Mouse (Mus musculus) MEL (cell line): ENCODE measurements around the gene Disp1. TPM values are rescaled to one million over a fixed set of nuclear protein-coding genes. Genes with fewer than 3 reads are reported as not detected.

Experiments used
- DNase-seq: peaks from one replicate; pipeline ENCODE4 v3.0.0; 2011; ENCODE audit warnings: low read depth, low spot score
- H3K27ac ChIP-seq: 2 replicates; pipeline ENCODE4 v1.5.1; 2012; ENCODE audit warnings: low read depth, mild to moderate bottlenecking, control low read depth, low read length, moderate library complexity; ENCODE audit not compliant: control insufficient read depth
- H3K27me3 ChIP-seq, 2 experiments: fragments of 150-350 bp in 1 of 2; sonication (generic) in 1 of 2; 2 replicates each; pipeline ENCODE4 v1.6.1; 2012; ENCODE audit warnings: low read length in 2 of 2, mild to moderate bottlenecking in 2 of 2, improper control_type of control experiment in 1 of 2, moderate library complexity in 1 of 2; ENCODE audit not compliant: insufficient read depth in 2 of 2, control insufficient read depth in 1 of 2
- H3K36me3 ChIP-seq, 2 experiments: 2 replicates each; pipeline ENCODE4 v1.6.1; 2012 to 2014; ENCODE audit warnings: low read length in 2 of 2, improper control_type of control experiment in 1 of 2, inconsistent platforms in 1 of 2, mild to moderate bottlenecking in 1 of 2; ENCODE audit not compliant: insufficient read depth in 2 of 2, control insufficient read depth in 1 of 2
- H3K4me1 ChIP-seq, 2 experiments: fragments of 150-350 bp in 1 of 2; sonication (generic) in 1 of 2; 2 replicates each; pipeline ENCODE4 v1.6.1; 2012; ENCODE audit warnings: low read length in 2 of 2, improper control_type of control experiment in 1 of 2, mild to moderate bottlenecking in 1 of 2; ENCODE audit not compliant: insufficient read depth in 2 of 2, control insufficient read depth in 1 of 2
- H3K4me3 ChIP-seq, 2 experiments: fragments of 150-350 bp in 1 of 2; sonication (generic) in 1 of 2; 2 replicates each; pipeline ENCODE4 v1.5.1; 2012; ENCODE audit warnings: low read depth in 2 of 2, low read length in 2 of 2, mild to moderate bottlenecking in 2 of 2, moderate library complexity in 2 of 2, control low read depth in 1 of 2, improper control_type of control experiment in 1 of 2; ENCODE audit not compliant: control insufficient read depth in 1 of 2, insufficient read depth in 1 of 2
- H3K79me2 ChIP-seq: 2 replicates; pipeline ENCODE4 v1.6.1; 2012; ENCODE audit warnings: mild to moderate bottlenecking, low read length, moderate library complexity; ENCODE audit not compliant: control insufficient read depth, poor library complexity, insufficient read depth
- H3K9ac ChIP-seq: 2 replicates; pipeline ENCODE4 v1.6.1; 2012; ENCODE audit warnings: low read depth, mild to moderate bottlenecking, control low read depth, low read length, moderate library complexity; ENCODE audit not compliant: control insufficient read depth, poor library complexity, severe bottlenecking
- H3K9me3 ChIP-seq: fragments of 150-350 bp; sonication (generic); replicated peaks from 2 replicates; pipeline ENCODE4 v1.6.1; 2012; ENCODE audit warnings: mild to moderate bottlenecking, low read length, improper control_type of control experiment, moderate library complexity; ENCODE audit not compliant: insufficient read depth
- BHLHE40 ChIP-seq: IDR thresholded peaks from 2 replicates; pipeline ENCODE4 v1.6.1; 2012; ENCODE audit warnings: low read depth, mild to moderate bottlenecking, inconsistent platforms, low read length, improper control_type of control experiment, borderline replicate concordance
- CHD1 ChIP-seq: IDR thresholded peaks from 2 replicates; pipeline ENCODE4 v1.6.1; 2012; ENCODE audit warnings: low read depth, mild to moderate bottlenecking, inconsistent platforms, low read length, improper control_type of control experiment
- CHD2 ChIP-seq: IDR thresholded peaks from 2 replicates; pipeline ENCODE4 v1.6.1; 2011; ENCODE audit warnings: low read length, improper control_type of control experiment
- CTCF ChIP-seq, 3 experiments: IDR thresholded peaks in 2 of 3; conservative IDR thresholded peaks in 1 of 3; 2 replicates each; pipeline ENCODE4 v1.5.1; 2011 to 2012; ENCODE audit warnings: low read length in 3 of 3, low read depth in 2 of 3, mild to moderate bottlenecking in 2 of 3, improper control_type of control experiment in 1 of 3, inconsistent platforms in 1 of 3, mixed read lengths in 1 of 3, moderate library complexity in 1 of 3; ENCODE audit not compliant: control insufficient read depth in 1 of 3, insufficient read depth in 1 of 3, poor library complexity in 1 of 3, severe bottlenecking in 1 of 3
- E2F4 ChIP-seq: IDR thresholded peaks from 2 replicates; pipeline ENCODE4 v1.6.1; 2011; ENCODE audit warnings: low read depth, low read length, improper control_type of control experiment, borderline replicate concordance
- HCFC1 ChIP-seq: IDR thresholded peaks from 2 replicates; pipeline ENCODE4 v1.6.1; 2012; ENCODE audit warnings: low read depth, mild to moderate bottlenecking, inconsistent platforms, low read length, improper control_type of control experiment, moderate library complexity
- JUND ChIP-seq: IDR thresholded peaks from 2 replicates; pipeline ENCODE4 v1.6.1; 2011; ENCODE audit warnings: low read depth, mild to moderate bottlenecking, improper control_type of control experiment, low read length
- KAT2A ChIP-seq: conservative IDR thresholded peaks from 2 replicates; pipeline ENCODE4 v1.6.1; 2012; ENCODE audit warnings: low read depth, low read length, improper control_type of control experiment, inconsistent platforms
- MEF2A ChIP-seq: IDR thresholded peaks from 2 replicates; pipeline ENCODE4 v1.6.1; 2014; ENCODE audit warnings: low read depth, mild to moderate bottlenecking, inconsistent platforms, low read length, improper control_type of control experiment; ENCODE audit not compliant: poor library complexity, insufficient replicate concordance, severe bottlenecking; ENCODE audit errors: extremely low read depth
- MXI1 ChIP-seq: IDR thresholded peaks from 2 replicates; pipeline ENCODE4 v1.6.1; 2011; ENCODE audit warnings: mild to moderate bottlenecking, low read depth, low read length, improper control_type of control experiment
- NRF1 ChIP-seq: IDR thresholded peaks from 2 replicates; pipeline ENCODE4 v1.6.1; 2014; ENCODE audit warnings: low read depth, mild to moderate bottlenecking, inconsistent platforms, low read length, improper control_type of control experiment, moderate library complexity; ENCODE audit not compliant: poor library complexity, insufficient read depth, severe bottlenecking
- POLR2A ChIP-seq, 2 experiments: IDR thresholded peaks; 2 replicates each; pipeline ENCODE4 v1.6.1; 2011 to 2012; ENCODE audit warnings: low read length in 2 of 2, mild to moderate bottlenecking in 2 of 2, control low read depth in 1 of 2, improper control_type of control experiment in 1 of 2, low read depth in 1 of 2, moderate library complexity in 1 of 2; ENCODE audit not compliant: control insufficient read depth in 1 of 2, insufficient read depth in 1 of 2, poor library complexity in 1 of 2
- POLR2AphosphoS5 ChIP-seq: IDR thresholded peaks from 2 replicates; pipeline ENCODE4 v1.6.1; 2012; ENCODE audit warnings: low read depth, borderline replicate concordance, mild to moderate bottlenecking, inconsistent platforms, low read length, moderate library complexity, mixed read lengths
- SIN3A ChIP-seq: IDR thresholded peaks from 2 replicates; pipeline ENCODE4 v1.6.1; 2012; ENCODE audit warnings: low read length, improper control_type of control experiment, inconsistent platforms
- SMC3 ChIP-seq: IDR thresholded peaks from 2 replicates; pipeline ENCODE4 v1.6.1; 2011; ENCODE audit warnings: low read depth, low read length, improper control_type of control experiment
- TBP ChIP-seq: IDR thresholded peaks from 2 replicates; pipeline ENCODE4 v1.8.0; 2011; ENCODE audit warnings: low read depth, low read length, improper control_type of control experiment
- TCF12 ChIP-seq: IDR thresholded peaks from 2 replicates; pipeline ENCODE4 v1.6.1; 2014; ENCODE audit warnings: low read depth, mild to moderate bottlenecking, inconsistent platforms, low read length, improper control_type of control experiment, moderate library complexity
- UBTF ChIP-seq: IDR thresholded peaks from 2 replicates; pipeline ENCODE4 v1.6.1; 2012; ENCODE audit warnings: low read depth, mild to moderate bottlenecking, inconsistent platforms, low read length, improper control_type of control experiment, moderate library complexity, borderline replicate concordance; ENCODE audit not compliant: insufficient read depth
- USF1 ChIP-seq: IDR thresholded peaks from 2 replicates; pipeline ENCODE4 v1.6.1; 2014; ENCODE audit warnings: low read depth, mild to moderate bottlenecking, inconsistent platforms, low read length, improper control_type of control experiment, moderate library complexity
- ZKSCAN1 ChIP-seq: IDR thresholded peaks from 2 replicates; pipeline ENCODE4 v1.6.1; 2012; ENCODE audit warnings: low read depth, mild to moderate bottlenecking, inconsistent platforms, low read length, improper control_type of control experiment, moderate library complexity
- polyA plus RNA-seq, 2 experiments: library from polyadenylated mRNA; stranded (reverse) in 1 of 2; unstranded in 1 of 2; fragments of >175 nt in 1 of 2; fragments of >200 nt in 1 of 2; gene quantifications; 2 replicates each; pipeline versions ENCODE4 v1.2.1 to v1.2.4; 2012; ENCODE audit warnings: low replicate concordance in 2 of 2, low read depth in 1 of 2; ENCODE audit not compliant: insufficient read length in 2 of 2, insufficient read depth in 1 of 2, missing spikeins in 1 of 2
- total RNA-seq: library from RNA; depleted of rRNA; stranded (reverse); fragments of 300-350 nt; gene quantifications from 2 replicates; pipeline ENCODE4 v1.2.3, GENCODE M21; 2012

The Disp1 gene
- total and polyA plus RNA-seq, 3 experiments, result 6.3 to 9.9 TPM; not detected in 1

- no peak overlapping the region for H3K9ac ChIP-seq
- 0 out of 2 replicates have a peak, but pooled peaks have one; percentile 9 for TF ChIP-seq USF1
- no peak for TF ChIP-seq BHLHE40
- H3K9me3 ChIP-seq, result no peaks in the 10 kb centered on the region
- no peaks in the 10 kb centered on the region for H3K27me3 ChIP-seq
- no peak for DNase-seq
- no peaks in the 10 kb centered on the region for H3K79me2 ChIP-seq
- H3K27ac ChIP-seq, result no peak overlapping the region
- H3K4me3 ChIP-seq, result no peak overlapping the region
- H3K4me1 ChIP-seq, result no peaks in the 10 kb centered on the region
- no peaks in the 10 kb centered on the region for H3K36me3 ChIP-seq
Measured at GRCm38 (mm10) chr1:183163512-183164189, 57.7 kb downstream of the Disp1 start.

- no peaks in the 10 kb centered on the region for H3K79me2 ChIP-seq
- no peaks in the 10 kb centered on the region for H3K27me3 ChIP-seq
- H3K36me3 ChIP-seq, result no peaks in the 10 kb centered on the region
- no peak overlapping the region for H3K27ac ChIP-seq
- H3K4me1 ChIP-seq, result no peaks in the 10 kb centered on the region
- no peaks in the 10 kb centered on the region for H3K9me3 ChIP-seq
- H3K4me3 ChIP-seq, result no peak overlapping the region
- H3K9ac ChIP-seq, result no peak overlapping the region
- no peak for DNase-seq
- TF ChIP-seq E2F4 (no peak), USF1 (no peak), TBP (no peak), HCFC1 (no peak), POLR2A (IDR thresholded peaks at IDR 0.05; ENCODE audit: control insufficient read depth in 1 of 2, insufficient read depth in 1 of 2, low read depth in 1 of 2, low read length in 2 of 2, poor library complexity in 1 of 2) (no peak), CHD2 (no peak), SMC3 (no peak), UBTF (no peak), ZKSCAN1 (no peak), SIN3A (no peak), CHD1 (no peak), POLR2AphosphoS5 (no peak), NRF1 (no peak), MEF2A (no peak), MXI1 (no peak), TCF12 (no peak), CTCF (IDR thresholded peaks at IDR 0.05 in 2 of 3, conservative IDR thresholded peaks at IDR 0.05 in 1 of 3; ENCODE audit: control insufficient read depth in 1 of 3, insufficient read depth in 1 of 3, low read depth in 2 of 3, low read length in 3 of 3, poor library complexity in 1 of 3, severe bottlenecking in 1 of 3) (no peak), JUND (no peak), KAT2A (no peak)
Measured at GRCm38 (mm10) chr1:183161057-183161456, 60.3 kb downstream of the Disp1 start.
